Mouse (Mus musculus) megakaryocyte, embryonic 14.5 days (primary cell): ENCODE measurements at regions not wholly inside any gene's neighbourhood (a gene's known extent, or its start where the extent isn't known, plus 50 kb on each side); places are given as distances from the start of the nearest gene placed in this dataset.

Source experiments
- FLI1 ChIP-seq: IDR thresholded peaks from 2 replicates; pipeline ENCODE4 v1.6.1; 2012; ENCODE audit warnings: low read length, inconsistent platforms, mixed read lengths
- GATA1 ChIP-seq: IDR thresholded peaks from 3 replicates; pipeline ENCODE4 v1.6.1; 2012; ENCODE audit warnings: mixed read lengths, low read length, inconsistent platforms, borderline replicate concordance

DNA sequence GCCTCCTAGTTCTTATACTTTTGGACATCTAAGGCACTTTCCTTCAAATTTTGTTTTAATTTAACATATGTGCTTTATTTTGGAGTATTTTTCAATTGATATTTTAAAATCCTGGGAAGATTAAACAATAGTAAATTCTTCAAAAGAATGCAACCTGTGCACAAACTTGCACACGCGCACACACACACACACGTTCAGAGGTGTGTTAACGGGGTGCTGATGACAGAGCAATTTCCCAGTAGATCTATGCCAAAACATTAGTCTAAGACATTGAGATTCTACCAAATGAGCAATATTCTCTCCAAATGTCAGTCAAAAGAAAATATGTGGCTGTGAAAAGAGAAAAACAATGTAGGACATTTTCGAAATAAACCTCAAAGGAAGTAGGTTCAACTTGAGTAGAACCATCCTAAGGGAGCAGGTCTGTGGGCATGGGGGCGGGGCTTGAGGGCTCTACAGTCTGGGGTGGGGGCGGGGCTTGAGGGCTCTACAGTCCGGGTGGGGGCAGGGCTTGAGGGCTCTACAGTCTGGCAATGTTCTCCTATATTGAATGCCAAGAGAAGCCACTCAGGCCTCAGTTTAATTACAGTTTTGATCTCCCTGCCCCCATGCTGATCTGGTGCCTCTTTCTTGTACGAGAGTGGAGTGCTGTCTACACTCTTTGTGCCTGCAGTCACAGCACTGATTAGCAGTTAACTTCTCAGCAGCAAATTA lies 157.0 kb downstream of the Qdpr start:
- TF ChIP-seq GATA1 (no peak), FLI1 (no peak)
